Mouse (Mus musculus): ENCODE measurements at regions not wholly inside any gene's neighbourhood (a gene's known extent, or its start where the extent isn't known, plus 50 kb on each side); places are given as distances from the start of the nearest gene placed in this dataset.
"Not testable (repeated sequence)": the region's sequence is repeated elsewhere in the genome, so short reads cannot be mapped to it uniquely, and the experiment has no call there.

DNA sequence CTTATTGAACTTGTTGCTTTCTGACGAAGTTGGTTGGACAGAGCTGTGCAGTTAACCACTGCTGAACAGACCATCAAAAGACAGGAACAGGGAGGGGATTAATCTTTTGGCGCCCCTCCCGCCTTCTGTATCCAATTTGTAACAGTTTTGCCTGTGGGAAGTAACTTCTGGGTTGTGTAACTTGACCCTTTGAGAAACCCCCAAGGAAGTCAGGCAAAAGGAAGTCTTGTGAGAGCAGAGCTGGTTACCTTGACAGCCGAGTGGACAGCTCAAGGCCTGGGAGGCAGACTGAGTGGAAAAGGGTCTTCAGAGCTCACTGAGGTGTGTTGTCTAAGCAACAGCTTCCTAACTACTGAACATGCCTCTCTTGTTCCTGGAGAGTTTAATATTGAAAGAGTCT lies 75.8 kb upstream of the Hao2 start:
- DNase-seq (ENCODE audit: low spot score): no peak

- DNase-seq (ENCODE audit: low spot score): peak; percentile 61
Measured at GRCm38 (mm10) chr3:98975777-98976176, 82.7 kb upstream of the Hao2 start.

- DNase-seq (ENCODE audit: low spot score): no peak
Measured at GRCm38 (mm10) chr3:98982787-98983186, 89.7 kb upstream of the Hao2 start.

GRCm38 (mm10) chr3:98987266-98987665 lies 94.2 kb upstream of the Hao2 start:
- DNase-seq (ENCODE audit: low spot score): not testable (repeated sequence)

GRCm38 (mm10) chr3:98990801-98991200 lies 97.8 kb upstream of the Hao2 start:
- DNase-seq (ENCODE audit: low spot score): peak; percentile 21

GRCm38 (mm10) chr3:98991276-98991675 lies 98.2 kb upstream of the Hao2 start:
- DNase-seq (ENCODE audit: low spot score): no peak

DNA sequence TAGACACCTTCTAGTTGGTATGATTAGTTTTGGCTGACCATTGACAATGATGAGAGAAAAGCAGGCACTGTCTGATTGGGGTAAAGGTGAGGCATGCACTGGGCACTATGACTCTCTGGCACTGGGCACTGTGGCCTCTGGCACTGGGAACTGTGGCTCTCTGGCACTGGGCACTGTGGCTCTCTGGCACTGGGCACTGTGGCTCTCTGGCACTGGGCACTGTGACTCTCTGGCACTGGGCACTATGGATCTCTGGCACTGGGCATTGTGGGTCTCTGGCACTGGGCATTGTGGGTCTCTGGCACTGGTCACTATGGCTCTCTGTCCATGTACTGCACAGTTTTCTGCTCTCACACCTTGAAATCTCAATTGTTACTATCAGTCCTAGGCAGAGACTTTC lies 101.0 kb upstream of the Hao2 start:
- no peak for DNase-seq (ENCODE audit: low spot score)

DNA sequence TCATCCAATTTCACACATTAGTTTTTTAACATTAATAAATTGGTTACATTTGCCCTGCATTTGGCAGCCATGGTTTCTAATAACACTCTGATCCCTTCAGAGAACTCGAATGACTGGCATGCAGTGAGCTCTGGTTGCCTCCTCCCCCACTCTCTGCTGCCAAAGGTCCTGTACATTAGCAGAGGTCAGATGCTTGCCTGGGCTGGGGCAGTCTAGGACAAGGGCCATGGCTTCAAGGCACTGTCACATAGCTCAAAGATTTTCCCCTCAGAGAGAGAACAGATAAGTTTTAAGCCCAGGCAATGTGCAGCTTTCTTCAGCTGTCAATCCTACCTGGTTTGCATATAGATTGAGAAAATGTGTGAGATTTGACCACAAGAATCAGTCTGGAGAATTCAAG lies 110.2 kb upstream of the Wars2 start:
- peak; percentile 7 for DNase-seq (ENCODE audit: low spot score)

GRCm38 (mm10) chr3:99046190-99046589 lies 94.7 kb upstream of the Wars2 start:
- DNase-seq (ENCODE audit: low spot score): no peak

DNA sequence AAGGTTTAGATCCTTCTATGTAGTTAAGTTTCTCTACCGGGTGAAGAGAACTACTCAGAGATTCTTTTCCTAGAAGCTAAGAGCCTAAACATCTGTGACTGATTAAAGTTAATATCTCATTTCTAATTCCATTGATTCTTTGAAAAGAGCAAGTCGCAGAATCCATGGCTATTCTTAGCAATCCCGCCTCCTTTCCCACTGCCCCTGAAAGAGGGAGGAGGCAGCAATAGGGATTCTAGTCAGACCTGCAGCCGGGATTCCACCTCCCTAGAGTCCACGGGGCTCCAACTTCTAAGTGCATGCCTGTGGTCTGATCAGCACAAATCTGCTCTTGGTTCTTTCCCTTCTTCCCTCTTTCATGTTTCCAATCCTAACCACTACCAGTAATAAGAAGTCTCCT lies 93.7 kb upstream of the Wars2 start:
- DNase-seq (ENCODE audit: low spot score): no peak

DNA sequence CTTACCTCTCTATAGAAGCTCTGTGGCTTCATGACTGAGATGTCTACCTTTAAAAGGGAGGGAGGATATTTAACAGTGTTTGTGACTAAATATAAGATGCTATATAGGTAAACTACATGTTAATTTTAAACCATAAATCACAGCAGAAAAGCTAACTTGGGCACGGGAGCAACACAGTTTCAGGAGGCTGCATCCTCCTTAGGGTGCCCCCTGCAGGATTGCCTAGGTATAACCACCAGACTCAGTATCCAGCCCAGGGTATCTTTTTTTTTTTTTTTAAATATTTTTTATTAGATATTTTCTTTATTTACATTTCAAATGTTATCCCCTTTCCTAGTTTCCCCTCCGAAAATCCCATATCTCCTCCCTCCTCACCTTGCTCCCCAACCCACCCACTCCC lies 91.6 kb upstream of the Wars2 start:
- no peak for DNase-seq (ENCODE audit: low spot score)

- no peak for DNase-seq (ENCODE audit: low spot score)
Measured at GRCm38 (mm10) chr3:99052176-99052575, 88.7 kb upstream of the Wars2 start.

- no peak for DNase-seq (ENCODE audit: low spot score)
Measured at GRCm38 (mm10) chr3:99067168-99067567, 73.7 kb upstream of the Wars2 start.
